Mouse (Mus musculus) right cerebral cortex, postnatal 4 days (tissue): ENCODE data around the gene Hsdl2.
"Not testable (repeated sequence)": the region's sequence is repeated elsewhere in the genome, so short reads cannot be mapped to it uniquely, and the experiment has no call there.

ENCODE experiments used
- DNase-seq: peaks from one replicate; pipeline ENCODE4 v3.0.0-alpha.2; 2022

The Hsdl2 gene

DNA sequence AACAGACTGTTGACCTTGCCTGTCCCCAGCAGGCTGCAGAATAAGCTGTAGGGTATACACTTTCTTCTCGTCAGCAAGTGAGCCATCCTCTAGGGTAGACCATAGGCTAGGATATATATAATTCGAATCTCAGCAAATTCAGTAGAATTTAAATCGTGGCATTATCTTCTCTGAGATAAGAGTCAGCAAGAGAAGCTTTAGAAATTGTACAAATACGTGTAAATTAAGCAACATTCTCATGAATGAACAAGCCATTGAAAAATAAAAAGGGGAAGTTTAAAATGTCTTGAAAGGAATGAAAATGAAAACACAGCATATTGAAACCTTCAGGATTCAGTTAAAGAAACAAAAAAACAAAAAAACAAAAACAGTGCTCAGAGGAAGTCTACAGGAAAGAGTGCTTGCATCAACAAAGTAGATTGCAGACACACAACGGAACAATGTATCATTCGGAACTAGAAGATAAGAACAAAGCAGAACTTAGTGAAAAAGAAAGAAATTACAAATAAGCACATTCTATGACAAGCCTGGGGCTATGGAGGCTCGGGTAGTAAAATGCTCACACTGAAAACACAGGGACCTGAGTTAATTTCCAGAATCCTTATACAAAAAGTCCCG, 15.7 kb upstream of the Hsdl2 start:
- DNase-seq: no peak

DNA sequence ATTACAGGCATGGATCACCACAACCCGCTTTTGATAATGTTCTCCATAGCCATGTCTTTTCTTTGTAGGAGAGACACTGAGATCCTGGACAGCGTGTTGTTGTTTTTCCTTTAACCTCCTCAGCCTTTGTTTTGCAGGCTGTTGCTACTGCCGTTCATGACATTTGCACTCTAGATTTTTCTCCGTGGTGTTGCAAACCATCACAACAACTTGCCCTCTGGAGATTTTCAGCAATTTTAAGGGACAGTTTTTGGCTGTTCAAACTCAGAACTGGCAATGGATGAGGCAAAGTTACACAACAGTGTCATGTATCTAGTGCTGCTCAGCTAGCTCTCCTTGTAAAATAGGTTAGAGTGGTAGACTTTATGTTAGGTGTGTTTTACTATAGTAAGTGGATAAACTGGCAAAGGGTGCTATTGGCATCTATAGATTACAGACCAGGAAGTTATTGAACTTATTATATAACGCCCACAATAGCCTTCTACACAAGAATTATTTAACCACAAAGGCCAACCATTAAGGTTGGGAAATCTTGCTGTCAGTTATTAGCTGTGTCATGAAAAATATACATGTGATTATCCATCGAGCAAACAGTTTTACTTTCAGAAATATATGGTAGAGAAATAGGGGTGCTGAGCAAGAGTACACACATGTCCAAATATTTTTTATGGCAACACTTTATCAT, 13.6 kb upstream of the Hsdl2 start:
- DNase-seq: no peak

- peak; percentile 75 for DNase-seq
These were observed 11.8 kb upstream of the Hsdl2 start for GRCm38 (mm10) chr4:59569538-59569937.

DNA sequence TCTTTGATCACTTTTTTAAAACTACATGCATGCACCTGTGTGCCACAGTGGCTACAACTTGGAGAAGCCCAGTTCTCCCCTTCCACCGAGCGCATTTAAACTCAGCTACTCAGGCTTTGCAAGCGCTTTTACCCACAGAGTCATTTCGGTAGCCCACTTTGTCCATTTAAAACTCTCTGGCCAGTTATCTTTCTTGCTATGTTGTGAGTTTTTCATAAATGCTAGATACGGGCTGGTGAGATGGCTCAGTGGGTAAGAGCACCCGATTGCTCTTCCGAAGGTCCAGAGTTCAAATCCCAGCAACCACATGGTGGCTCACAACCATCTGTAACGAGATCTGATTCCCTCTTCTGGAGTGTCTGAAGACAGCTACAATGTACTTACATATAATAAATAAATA, 10.8 kb upstream of the Hsdl2 start:
- not testable (repeated sequence) for DNase-seq

- DNase-seq: no peak
These were observed 8.7 kb upstream of the Hsdl2 start for GRCm38 (mm10) chr4:59572521-59573118.

DNA sequence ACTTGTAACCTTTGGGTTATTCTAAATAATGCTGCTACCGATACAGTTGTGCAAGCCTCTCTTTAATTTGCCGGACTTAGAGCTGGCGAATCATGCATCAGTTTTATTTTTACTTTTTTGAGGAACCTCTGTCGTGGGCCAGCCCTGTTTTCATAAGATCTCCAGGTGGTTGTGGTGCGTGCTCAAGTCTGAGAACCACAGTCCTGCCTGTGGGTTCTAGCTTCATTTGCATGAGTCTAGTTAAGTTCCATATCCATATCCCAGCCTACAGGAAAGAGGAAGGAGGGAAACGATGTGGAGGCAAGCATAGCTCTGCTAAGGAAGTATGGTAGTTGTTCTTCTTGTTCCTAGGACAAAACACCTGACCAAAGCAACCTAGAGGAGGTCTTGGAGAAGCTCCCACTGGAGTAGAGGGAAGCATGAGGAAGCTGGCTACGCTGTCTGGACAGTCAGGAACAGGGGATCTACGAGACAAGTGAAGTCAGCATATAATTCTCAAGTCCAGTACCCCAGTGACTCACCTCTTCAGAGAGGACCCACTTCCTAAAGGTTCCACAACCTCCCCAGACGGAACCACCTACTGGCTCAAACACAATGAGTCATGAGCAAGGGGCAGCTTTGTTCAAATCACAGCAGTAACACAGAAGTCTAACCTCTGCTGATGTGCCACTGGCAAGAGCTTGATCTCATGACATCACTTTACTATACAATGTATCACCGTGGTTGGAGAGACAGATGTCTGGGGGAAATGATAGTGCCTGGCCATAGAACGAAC, 6.0 kb upstream of the Hsdl2 start:
- DNase-seq: no peak

DNA sequence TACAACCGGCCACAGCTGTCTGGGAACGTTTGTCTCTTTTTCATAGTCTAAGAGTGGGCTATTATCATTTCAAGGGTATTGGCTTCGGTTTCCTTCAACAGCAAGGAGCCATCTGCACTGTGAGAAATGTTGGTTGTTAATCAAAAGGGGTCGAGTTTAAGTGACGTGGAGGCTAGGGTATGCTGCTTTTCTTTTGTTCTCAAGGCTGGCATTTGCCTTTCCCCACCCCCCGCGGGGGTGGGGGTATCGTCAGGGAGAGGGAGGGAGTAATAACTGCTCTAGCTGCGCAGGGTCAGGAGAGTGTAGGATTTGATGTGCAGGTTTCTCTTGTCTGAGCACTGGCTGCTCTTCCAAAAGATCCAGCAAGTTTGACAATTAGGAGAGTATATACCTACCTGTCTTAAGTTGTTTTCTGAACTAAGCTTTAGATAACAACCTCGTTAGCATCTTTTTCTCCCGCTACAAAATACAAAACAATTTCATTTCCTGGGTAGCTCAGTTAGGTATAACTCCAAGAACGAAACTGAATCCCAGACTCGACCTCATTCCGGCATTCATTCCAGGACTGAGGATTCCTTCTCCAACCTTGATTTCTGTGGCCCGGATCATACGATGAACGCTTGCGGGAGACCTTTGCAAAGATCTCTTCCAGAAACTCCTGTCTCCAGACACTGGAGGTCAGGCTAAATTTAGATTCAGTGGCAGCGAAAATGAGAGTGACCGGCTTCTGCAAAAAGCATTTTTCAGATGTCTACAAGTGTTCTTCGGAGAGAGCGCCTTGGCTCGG, 675 bp upstream of the Hsdl2 start:
- DNase-seq: peak; percentile 22

- no peak for DNase-seq
These were observed 823 bp downstream of the Hsdl2 start for GRCm38 (mm10) chr4:59582186-59582585.

DNA sequence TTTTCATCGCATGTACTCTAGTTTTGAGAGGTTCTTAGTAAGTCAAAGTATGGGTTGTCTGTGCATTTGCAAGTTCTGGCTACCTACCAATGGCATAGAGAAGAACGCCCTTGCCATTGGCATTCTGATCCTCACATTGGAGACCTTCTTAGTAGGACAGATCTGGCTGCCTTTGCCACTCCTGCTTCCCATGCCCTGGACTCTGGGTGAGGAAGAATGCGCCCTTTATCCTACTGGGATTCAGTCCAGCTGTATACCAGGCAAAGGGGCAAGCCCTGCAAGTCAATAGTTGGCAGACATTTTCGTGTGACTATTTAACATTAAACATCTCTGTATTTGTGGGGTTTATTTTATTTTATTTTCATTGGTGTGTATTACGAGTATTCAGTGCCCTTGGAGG, 3.7 kb downstream of the Hsdl2 start:
- no peak for DNase-seq

DNA sequence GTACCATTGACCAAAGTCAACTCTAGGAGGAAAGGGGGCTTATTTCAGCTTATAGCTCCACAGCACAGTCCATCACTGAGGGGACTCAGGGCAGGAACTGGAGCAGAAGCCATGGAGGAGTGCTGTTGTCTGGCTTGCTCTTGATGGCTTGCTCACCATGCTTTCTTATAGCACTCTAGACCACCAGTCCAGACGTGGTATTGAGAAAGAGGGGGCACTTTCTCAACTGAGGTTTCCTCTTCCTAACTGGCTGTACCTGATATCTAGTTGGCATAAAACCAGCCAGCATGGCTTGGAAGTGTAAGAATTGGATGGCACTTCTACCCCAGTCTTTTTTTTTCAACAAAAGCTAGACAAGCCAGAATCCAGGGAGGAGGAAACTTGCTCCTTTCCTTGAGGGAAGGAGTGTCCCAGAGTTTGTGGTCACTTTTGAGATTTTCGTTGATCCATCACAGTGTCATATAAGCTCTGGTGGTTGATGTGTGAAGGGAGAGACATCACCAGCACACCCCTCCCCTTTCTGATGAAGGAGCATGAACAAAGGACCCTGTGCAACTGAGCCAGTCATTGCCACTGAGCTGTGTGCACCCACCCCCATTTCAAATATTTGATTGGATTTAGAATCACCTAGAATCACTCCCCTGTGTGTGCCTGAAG, 6.0 kb downstream of the Hsdl2 start:
- no peak for DNase-seq

DNA sequence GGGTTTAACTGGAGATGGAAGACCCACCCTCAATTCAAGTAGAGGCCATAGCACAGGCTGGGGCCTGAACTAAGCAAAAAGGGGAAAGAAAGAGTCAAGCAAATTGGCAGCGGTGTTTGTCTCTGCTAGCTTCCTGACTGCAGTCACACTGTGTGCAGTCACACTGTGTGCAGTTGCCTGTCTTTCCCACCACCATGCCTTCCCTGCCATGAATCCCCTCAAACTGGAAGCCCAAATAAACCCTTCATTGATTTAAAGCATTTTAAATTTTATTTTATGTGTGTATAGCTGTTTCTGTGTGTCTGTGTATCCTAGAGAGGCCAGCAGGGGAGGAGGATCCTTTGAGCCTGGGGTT, 6.5 kb downstream of the Hsdl2 start:
- DNase-seq: no peak

DNA sequence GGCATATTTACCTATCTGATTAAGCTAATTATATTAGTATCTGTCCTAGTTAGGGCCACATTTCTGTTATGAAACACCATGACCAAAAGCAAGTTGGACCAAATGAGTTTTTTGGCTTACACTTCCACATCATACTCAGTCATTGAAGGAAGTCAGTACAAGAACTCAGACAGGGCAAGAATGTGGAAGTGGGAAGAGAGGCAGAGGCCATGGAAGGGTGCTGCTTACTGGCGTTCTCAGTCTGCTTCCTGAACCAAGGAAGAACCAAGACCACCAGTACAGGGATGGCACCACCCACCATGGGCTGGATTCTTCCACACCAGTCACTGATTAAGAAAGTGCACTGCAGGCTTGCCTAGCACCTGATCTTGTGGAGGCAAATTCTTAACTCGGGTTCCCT, 13.3 kb downstream of the Hsdl2 start:
- no peak for DNase-seq

DNA sequence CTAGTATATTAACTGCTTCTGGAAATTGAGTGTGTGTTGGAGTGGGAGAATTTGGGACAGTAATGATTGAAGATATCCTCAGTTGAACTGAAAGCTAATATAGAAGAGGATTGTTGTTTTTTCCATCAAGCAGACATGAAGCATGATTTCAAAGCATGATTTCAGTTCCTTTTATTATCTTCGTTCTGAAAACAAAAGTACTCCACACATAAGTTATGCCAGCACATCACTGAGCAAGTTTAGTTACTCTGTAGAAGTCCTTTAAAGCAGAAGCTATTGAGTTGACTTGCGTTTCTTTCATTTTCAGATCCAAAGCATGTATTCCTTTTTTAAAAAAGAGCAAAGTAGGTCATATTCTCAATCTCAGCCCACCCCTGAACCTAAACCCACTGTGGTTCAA, 15.2 kb downstream of the Hsdl2 start:
- no peak for DNase-seq

- DNase-seq: no peak
These were observed 21.3 kb downstream of the Hsdl2 start for GRCm38 (mm10) chr4:59602704-59603103.

DNA sequence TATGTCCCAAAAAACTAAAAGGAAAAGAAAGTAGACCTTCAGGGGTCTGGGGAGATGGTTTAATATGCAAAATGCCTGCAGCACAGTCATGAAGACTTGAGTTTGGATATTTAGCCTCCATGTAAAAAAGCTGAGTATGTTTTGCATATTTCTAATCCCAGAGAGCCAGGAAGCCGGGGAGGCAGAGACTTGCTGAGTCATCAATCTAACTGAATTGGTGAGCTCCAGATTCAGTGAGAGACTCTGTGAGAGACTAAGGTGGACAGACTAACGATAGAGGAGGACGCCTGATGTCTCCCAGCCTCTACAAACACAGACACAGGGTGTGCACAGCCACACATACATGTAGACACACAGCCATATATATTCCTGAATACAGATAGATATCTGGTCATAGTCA, 23.5 kb downstream of the Hsdl2 start:
- DNase-seq: no peak

DNA sequence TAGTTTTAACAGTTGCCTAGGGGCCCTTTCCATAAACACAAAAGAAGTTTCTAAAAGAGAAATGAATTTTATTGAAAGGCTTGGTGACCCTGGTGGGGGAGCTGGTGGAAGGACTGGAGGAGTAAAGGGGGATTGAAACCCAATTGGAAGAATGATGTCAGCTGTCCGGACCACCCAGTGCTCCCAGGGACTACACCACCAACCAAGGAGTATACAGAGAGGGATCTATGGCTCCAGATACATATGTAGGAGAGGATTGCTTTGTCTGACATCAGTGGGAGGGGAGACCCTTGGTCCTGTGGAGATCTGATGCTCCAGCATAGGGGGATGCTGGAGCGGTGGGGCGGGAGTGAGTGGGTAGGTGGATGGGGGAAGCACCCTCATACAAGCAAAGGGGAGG, 24.1 kb downstream of the Hsdl2 start:
- DNase-seq: no peak

DNA sequence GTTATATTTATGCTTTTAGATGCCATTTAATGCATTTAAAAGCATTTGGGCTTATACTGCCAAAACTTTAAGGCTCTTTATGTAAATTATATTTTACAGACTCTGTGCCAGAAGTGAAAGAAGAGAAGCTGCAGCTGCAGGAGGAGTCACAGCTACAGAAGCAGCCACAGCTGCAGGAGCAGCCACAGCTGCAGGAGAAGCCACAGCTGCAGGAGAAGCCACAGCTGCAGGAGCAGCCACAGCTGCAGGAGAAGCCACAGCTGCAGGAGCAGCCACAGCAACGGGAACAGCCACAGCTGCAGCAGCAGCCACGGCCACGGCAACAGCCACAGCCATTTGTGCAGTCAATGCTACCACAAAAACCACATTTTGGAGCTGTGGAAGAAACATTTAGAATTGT, 29.0 kb downstream of the Hsdl2 start:
- DNase-seq: no peak

GRCm38 (mm10) chr4:59614986-59615385, 33.6 kb downstream of the Hsdl2 start:
- no peak for DNase-seq

GRCm38 (mm10) chr4:59619611-59620245, 38.4 kb downstream of the Hsdl2 start:
- DNase-seq: no peak

DNA sequence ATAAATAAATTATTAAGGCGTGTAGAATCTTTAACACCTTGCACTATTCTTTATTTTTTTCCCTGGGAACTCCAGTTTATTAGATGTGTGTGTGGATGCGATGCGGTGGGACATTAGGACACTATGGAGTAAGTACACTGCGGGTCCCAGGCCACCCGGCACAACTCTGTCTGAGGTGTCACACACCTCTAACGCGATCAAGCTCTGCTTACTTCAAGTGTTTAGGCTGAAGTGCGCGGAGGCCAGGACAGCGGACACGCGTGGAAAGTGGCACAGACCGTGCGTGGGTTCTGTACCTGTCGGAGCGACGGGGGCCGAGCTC, 44.3 kb downstream of the Hsdl2 start:
- DNase-seq: no peak

- peak; percentile 66 for DNase-seq
These were observed 44.9 kb downstream of the Hsdl2 start, which contains the start of gene E130308A19Rik for GRCm38 (mm10) chr4:59625998-59626910. E130308A19Rik (plus strand) TSS chr4:59626211.
